Mouse (Mus musculus) MEL-GATA-1-ER (cell line): ENCODE measurements around the gene Gcsam.

ENCODE experiments used
- DNase-seq: peaks from one replicate; pipeline ENCODE4 v3.0.0-alpha.2; 2012; ENCODE audit warnings: low read depth; ENCODE audit errors: extremely low read depth

Gene Gcsam

GRCm38 (mm10) chr16:45610267-45610666, at the start of gene Gcsam:
Gene Gcsam (plus strand): TSS chr16:45610380.
- DNase-seq = no peak

- DNase-seq = no peak
These were observed 48.4 kb upstream of the Gcsam start for GRCm38 (mm10) chr16:45561747-45562146.

GRCm38 (mm10) chr16:45572307-45572706, 37.9 kb upstream of the Gcsam start:
- DNase-seq = peak; percentile 63

GRCm38 (mm10) chr16:45579883-45580282, 30.3 kb upstream of the Gcsam start:
- DNase-seq = no peak

- DNase-seq = peak; percentile 42
These were observed 27.7 kb upstream of the Gcsam start for GRCm38 (mm10) chr16:45582512-45582911.

- no peak for DNase-seq
These were observed 16.5 kb upstream of the Gcsam start for GRCm38 (mm10) chr16:45593656-45594055.

GRCm38 (mm10) chr16:45595494-45595893, 14.7 kb upstream of the Gcsam start:
- DNase-seq = no peak

- DNase-seq = no peak
These were observed 1.7 kb upstream of the Gcsam start for GRCm38 (mm10) chr16:45608481-45608954.

GRCm38 (mm10) chr16:45609300-45609699, 880 bp upstream of the Gcsam start:
- no peak for DNase-seq

- no peak for DNase-seq
These were observed 3.1 kb downstream of the Gcsam start for GRCm38 (mm10) chr16:45613247-45613646.

GRCm38 (mm10) chr16:45615944-45616343, 5.8 kb downstream of the Gcsam start:
- DNase-seq = no peak

- DNase-seq = no peak
These were observed 9.7 kb downstream of the Gcsam start for GRCm38 (mm10) chr16:45619751-45620375.

GRCm38 (mm10) chr16:45623230-45623629, 13.1 kb downstream of the Gcsam start:
- peak; percentile 58 for DNase-seq

GRCm38 (mm10) chr16:45624791-45625190, 14.6 kb downstream of the Gcsam start:
- DNase-seq = no peak

- no peak for DNase-seq
These were observed 15.2 kb downstream of the Gcsam start for GRCm38 (mm10) chr16:45625342-45625741.

- DNase-seq = no peak
These were observed 19.4 kb downstream of the Gcsam start for GRCm38 (mm10) chr16:45629497-45630105.

GRCm38 (mm10) chr16:45630347-45630960, 20.3 kb downstream of the Gcsam start:
- no peak for DNase-seq

- no peak for DNase-seq
These were observed 22.2 kb downstream of the Gcsam start for GRCm38 (mm10) chr16:45632420-45632819.

- no peak for DNase-seq
These were observed 25.6 kb downstream of the Gcsam start for GRCm38 (mm10) chr16:45635826-45636225.

GRCm38 (mm10) chr16:45640070-45640762, 30.0 kb downstream of the Gcsam start:
- no peak for DNase-seq

GRCm38 (mm10) chr16:45641301-45641700, 31.1 kb downstream of the Gcsam start:
- no peak for DNase-seq

GRCm38 (mm10) chr16:45643944-45644343, 33.8 kb downstream of the Gcsam start:
- DNase-seq = no peak
